Mouse (Mus musculus) hindbrain, embryonic 16.5 days (tissue): Measurements from ENCODE around the gene Pdpn. TPM values are rescaled to one million over a fixed set of nuclear protein-coding genes. Genes with fewer than 3 reads are reported as not detected.

Experiments
- polyA plus RNA-seq: library from polyadenylated mRNA; unstranded; fragments of >200 nt; fragmentation: Nextera tagmentation; extraction: Ambion mirVana; gene quantifications from 2 replicates; pipeline ENCODE4 v1.2.1, GENCODE M21; 2015

Gene Pdpn
- polyA plus RNA-seq, 1 experiment from 2014 or later, result 46.9 TPM

Other genes with a start within 250 kb of the Pdpn start
- gene Prdm2, start 86.6 kb downstream of the Pdpn start, polyA plus RNA-seq, result 12.0 and 13.5 TPM in 2 replicates
- gene Lrrc38, start 50.2 kb upstream of the Pdpn start, polyA plus RNA-seq, result 0.38 and 0.69 TPM in 2 replicates
- not detected in 2 replicates for gene Pramel1, start 94.9 kb upstream of the Pdpn start, polyA plus RNA-seq
- 21.7 and 23.2 TPM in 2 replicates for gene Pramef8, start 112.9 kb upstream of the Pdpn start, polyA plus RNA-seq
- gene Oog4, start 150.8 kb upstream of the Pdpn start, polyA plus RNA-seq, result not detected in 2 replicates
- not detected in 2 replicates for gene Gm13043, start 211.8 kb upstream of the Pdpn start, polyA plus RNA-seq
- not detected in 2 replicates for gene Gm13040, start 236.4 kb upstream of the Pdpn start, polyA plus RNA-seq